Mouse (Mus musculus): ENCODE data around the gene Enthd1. TPM values are rescaled to one million over a fixed set of nuclear protein-coding genes. Genes with fewer than 3 reads are reported as not detected.
A peak's percentile ranks its signal among the peaks of the same experiment; 100 is the strongest.

The Enthd1 gene
- polyA plus RNA-seq, 1 experiment from 2014 or later = not detected

DNA sequence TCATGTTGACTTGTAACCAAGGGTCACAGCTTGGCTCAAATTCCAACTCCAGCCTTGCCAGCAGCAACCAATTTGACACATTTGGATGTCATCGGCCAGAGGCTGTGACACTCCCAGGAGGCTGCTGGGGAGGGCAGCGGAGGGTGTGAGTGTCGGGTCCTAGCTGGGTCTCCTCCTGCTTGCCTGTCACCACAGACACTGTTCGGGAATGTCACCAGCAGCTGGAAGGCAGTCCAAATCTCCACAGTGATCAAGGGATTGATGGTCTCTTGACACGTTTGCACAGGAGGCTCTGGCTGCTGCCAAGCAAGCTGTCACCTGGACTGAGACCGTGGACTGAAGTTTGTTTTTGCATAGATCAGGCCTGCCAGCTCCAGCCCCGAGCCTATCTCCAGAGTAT is 154.3 kb downstream of the Enthd1 start:
- Histone ChIP-seq H3K4me3 (ENCODE audit: low read depth, low read length) (no peak overlapping the region), H3K27me3 (ENCODE audit: control insufficient read depth, insufficient read depth, low read length) (no peaks in the 10 kb centered on the region), H3K9ac (replicated peaks; ENCODE audit: low read depth, low read length) (no peak overlapping the region), H3K9me3 (ENCODE audit: control insufficient read depth, low read depth, low read length) (no peaks in the 10 kb centered on the region), H3K4me2 (replicated peaks; ENCODE audit: low read depth, low read length) (no peak overlapping the region), H3K27ac (ENCODE audit: low read length) (no peak overlapping the region), H3K36me3 (ENCODE audit: control insufficient read depth, insufficient read depth, low read length) (no peaks in the 10 kb centered on the region), H3K4me1 (ENCODE audit: control insufficient read depth, insufficient read depth, low read length) (no peaks in the 10 kb centered on the region)
- no peak for ATAC-seq (ENCODE audit: insufficient number of reproducible peaks, insufficient read depth, low FRiP score, low read depth)
- WGBS = 59% methylated on average over 7 of the region's 7 CpGs

- Histone ChIP-seq H3K4me2 (replicated peaks; ENCODE audit: low read depth, low read length) (no peak overlapping the region), H3K36me3 (ENCODE audit: control insufficient read depth, insufficient read depth, low read length) (no peaks in the 10 kb centered on the region), H3K4me3 (ENCODE audit: low read depth, low read length) (no peak overlapping the region), H3K27ac (ENCODE audit: low read length) (peak overlapping the region; percentile 11; the same call in 1 of the 2 replicates), H3K9ac (replicated peaks; ENCODE audit: low read depth, low read length) (no peak overlapping the region), H3K9me3 (ENCODE audit: control insufficient read depth, low read depth, low read length) (no peaks in the 10 kb centered on the region), H3K4me1 (ENCODE audit: control insufficient read depth, insufficient read depth, low read length) (no peaks in the 10 kb centered on the region), H3K27me3 (ENCODE audit: control insufficient read depth, insufficient read depth, low read length) (no peaks in the 10 kb centered on the region)
- WGBS = 29% methylated on average over 1 of the region's 1 CpGs
- ATAC-seq (ENCODE audit: insufficient number of reproducible peaks, insufficient read depth, low FRiP score, low read depth) = no peak
These were observed 157.1 kb downstream of the Enthd1 start for GRCm38 (mm10) chr15:80407873-80408272.

Other genes with a start within 250 kb of the Enthd1 start
- 0.57 and 0.97 TPM in 2 replicates for gene Grap2, start 7.4 kb upstream of the Enthd1 start, polyA plus RNA-seq (2014; fragmentation: Nextera tagmentation; extraction: Ambion mirVana)
- 6.9 and 9.3 TPM in 2 replicates for gene Fam83f, start 106.7 kb upstream of the Enthd1 start, polyA plus RNA-seq (2014; fragmentation: Nextera tagmentation; extraction: Ambion mirVana)
- 25.5 and 28.7 TPM in 2 replicates for gene Tnrc6b, start 146.2 kb upstream of the Enthd1 start, polyA plus RNA-seq (2014; fragmentation: Nextera tagmentation; extraction: Ambion mirVana)